Comparison of ENCODE assay signal across 8 mouse cellular contexts in the genomic region with DNA sequence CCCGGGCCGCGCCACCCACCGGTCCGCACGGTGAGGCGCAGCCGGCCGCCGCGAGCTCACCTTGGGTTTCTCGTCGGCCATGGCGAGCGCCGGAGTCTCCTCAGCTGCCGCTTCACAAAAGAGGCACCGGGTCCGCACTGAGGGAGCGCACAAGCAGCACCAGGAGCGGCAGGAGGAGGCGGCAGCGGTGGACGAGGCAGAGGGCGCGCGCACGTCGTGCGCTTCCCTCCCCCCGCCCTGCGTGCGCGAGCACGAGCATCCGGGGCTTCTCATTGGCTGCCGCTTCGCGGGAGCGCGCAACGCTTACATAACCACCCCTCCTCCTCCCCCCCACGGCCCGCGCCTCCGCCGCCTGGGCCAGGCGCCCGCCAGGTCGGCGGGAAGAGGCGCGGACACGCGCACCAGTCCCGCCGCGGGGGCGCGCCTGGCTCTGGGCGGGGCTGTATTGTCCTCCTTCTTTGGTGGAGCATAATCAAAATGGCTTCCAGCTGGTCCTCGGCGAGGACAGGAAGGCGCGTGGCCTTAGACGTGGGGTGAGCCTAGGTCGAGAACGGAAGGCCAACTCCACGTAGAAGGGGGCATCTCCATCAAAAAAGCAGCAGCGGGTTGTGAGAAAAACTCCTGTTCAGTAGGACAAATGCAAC. TPM values are rescaled to one million over a fixed set of nuclear protein-coding genes. Genes with fewer than 3 reads are reported as not detected.
DNase-seq lines count a peak whose midpoint lies in the region; ATAC-seq and TF ChIP-seq lines count a peak whose summit lies in the region.

Gene Sumo2, minus strand, starts transcription at position 239 of the 644 bp plus-strand sequence.

- POLR2A ChIA-PET in Patski (lab: Charles Lee) = interaction anchor here (1.4 kb wide), 1 partner anchor 22 kb away, joined by 6 read pairs; the partner anchor contains the start of gene Jpt1

- peak within 1 kb of the TSS; percentile 93 for H3K9ac ChIP-seq in hindbrain, embryonic 13.5 days

- ATAC-seq in Patski = peak; percentile 54
- ATAC-seq in hindbrain, embryonic 13.5 days (ENCODE audit: low FRiP score) = peak; percentile 89

- no peaks in the 10 kb centered on the region for H3K27me3 ChIP-seq in Patski
- H3K27me3 ChIP-seq in hindbrain, embryonic 13.5 days = no peaks in the 10 kb centered on the region

- H3K4me1 ChIP-seq in hindbrain, embryonic 13.5 days (replicated peaks) = peaks cover 28% of the 10 kb centered on the region

- peak within 1 kb of the TSS; percentile 77 for H3K4me2 ChIP-seq in hindbrain, embryonic 13.5 days

- WGBS in hindbrain, embryonic 13.5 days = under 1% methylated on average over 62 of the region's 70 CpGs

- H3K27ac ChIP-seq in hindbrain, embryonic 13.5 days = peak within 1 kb of the TSS; percentile 100

- in situ Hi-C loops in Patski (cut with MboI; ENCODE audit: low pct_unique_long_range_greater_than_20kb) = no loop called here

- peak; percentile 70 for DNase-seq in Patski (ENCODE audit: low read depth, low spot score)
- DNase-seq in cerebellum, postnatal 14 days = peak; percentile 99 to 100
- peak; percentile 94 to 96 for DNase-seq in frontal cortex, postnatal 14 days (ENCODE audit: low spot score in 2 of 2)
- peak; percentile 97 to 98 for DNase-seq in layer of hippocampus, postnatal 25 days (ENCODE audit: extremely low spot score in 1 of 2, low spot score in 1 of 2)
- peak; percentile 97 for DNase-seq in lung, postnatal 25 days (ENCODE audit: low spot score)
- DNase-seq in retina, embryonic 14.5 days (ENCODE audit: low spot score) = peak; percentile 99
- peak; percentile 100 for DNase-seq in thymus, postnatal 4 days

- peaks cover 31% of the 10 kb centered on the region for H3K36me3 ChIP-seq in hindbrain, embryonic 13.5 days

- TF ChIP-seq CTCF in Patski (IDR thresholded peaks at IDR 0.05) = peak; percentile 43

- H3K9me3 ChIP-seq in hindbrain, embryonic 13.5 days = no peaks in the 10 kb centered on the region

- CTCF ChIA-PET in Patski (lab: Charles Lee) = no interaction called here

- peak within 1 kb of the TSS; percentile 89 for H3K4me3 ChIP-seq in hindbrain, embryonic 13.5 days

RNA-seq across cellular contexts. Expression of gene Sumo2, which starts in this region (rescaled TPM):
- polyA plus RNA-seq in Patski (2021) = 381 TPM
- polyA plus RNA-seq in hindbrain, embryonic 13.5 days (2015; fragmentation: Nextera tagmentation; extraction: Ambion mirVana) = 1,174 and 1,182 TPM in 2 replicates
- 100 to 1,000 TPM; 329 to 353 TPM for total RNA-seq in layer of hippocampus, postnatal 25 days (2021)

Comparison
In these comparisons a context has a peak if more than half of its experiments do, and no peak if none do; other contexts are left out.
1. Peak in every context shown above with its lines: DNase-seq, ATAC-seq, H3K4me3 ChIP-seq and H3K27ac ChIP-seq.